Mouse (Mus musculus) heart, embryonic 12.5 days (tissue): Measurements from ENCODE around the gene Ctf1. TPM values are rescaled to one million over a fixed set of nuclear protein-coding genes. Genes with fewer than 3 reads are reported as not detected.

ENCODE experiments used
- ATAC-seq: fragments of 200-750 bp; cut with Nextera tagmentation; 2 replicates; pipeline ENCODE4 v1.8.0; 2017; ENCODE audit warnings: moderate TSS enrichment, moderate library complexity; ENCODE audit not compliant: insufficient number of reproducible peaks, low FRiP score
- H3K27ac ChIP-seq: fragments of 300-500 bp; sonication (generic); 2 replicates; pipeline ENCODE4 v1.5.1; 2016; ENCODE audit warnings: mild to moderate bottlenecking, moderate library complexity; ENCODE audit not compliant: poor library complexity, severe bottlenecking
- H3K27me3 ChIP-seq: fragments of 300-500 bp; sonication (generic); replicated peaks from 2 replicates; pipeline ENCODE4 v1.6.1; 2016; ENCODE audit warnings: mild to moderate bottlenecking, moderate library complexity
- H3K36me3 ChIP-seq: fragments of 300-500 bp; sonication (generic); 2 replicates; pipeline ENCODE4 v1.6.1; 2016; ENCODE audit warnings: mild to moderate bottlenecking, moderate library complexity
- H3K4me1 ChIP-seq: fragments of 300-500 bp; sonication (generic); replicated peaks from 2 replicates; pipeline ENCODE4 v1.6.1; 2016; ENCODE audit warnings: mild to moderate bottlenecking
- H3K4me2 ChIP-seq: fragments of 300-500 bp; sonication (generic); 2 replicates; pipeline ENCODE4 v1.6.1; 2016; ENCODE audit warnings: mild to moderate bottlenecking, moderate library complexity
- H3K4me3 ChIP-seq: fragments of 300-500 bp; sonication (generic); 2 replicates; pipeline ENCODE4 v1.5.1; 2016; ENCODE audit warnings: mild to moderate bottlenecking
- H3K9ac ChIP-seq: fragments of 300-500 bp; sonication (generic); 2 replicates; pipeline ENCODE4 v1.6.1; 2016; ENCODE audit warnings: mild to moderate bottlenecking, moderate library complexity
- H3K9me3 ChIP-seq: fragments of 300-500 bp; sonication (generic); replicated peaks from 2 replicates; pipeline ENCODE4 v1.6.1; 2016; ENCODE audit warnings: mild to moderate bottlenecking, moderate library complexity
- WGBS: fragments of 180-500 bp; shearing (Covaris S2); methylation state at CpG from one replicate; pipeline ENCODE4 v1.1.7; 2016; 5-methylcytosine and 5-hydroxymethylcytosine counted together
- microRNA counts: library from miRNA; unstranded; fragments of <30 nt; microRNA quantifications from one replicate; lab custom pipeline; 2017
- microRNA-seq: library from miRNA; unstranded; fragments of <30 nt; microRNA quantifications from one replicate; pipeline ENCODE4, GENCODE M21; 2017
- polyA plus RNA-seq: library from polyadenylated mRNA; unstranded; fragments of >200 nt; fragmentation: Nextera tagmentation; extraction: Ambion mirVana; gene quantifications from 2 replicates; pipeline ENCODE4 v1.2.1, GENCODE M21; 2016

Gene Ctf1
- polyA plus RNA-seq, 1 experiment from 2014 or later, result 4.3 TPM

DNA sequence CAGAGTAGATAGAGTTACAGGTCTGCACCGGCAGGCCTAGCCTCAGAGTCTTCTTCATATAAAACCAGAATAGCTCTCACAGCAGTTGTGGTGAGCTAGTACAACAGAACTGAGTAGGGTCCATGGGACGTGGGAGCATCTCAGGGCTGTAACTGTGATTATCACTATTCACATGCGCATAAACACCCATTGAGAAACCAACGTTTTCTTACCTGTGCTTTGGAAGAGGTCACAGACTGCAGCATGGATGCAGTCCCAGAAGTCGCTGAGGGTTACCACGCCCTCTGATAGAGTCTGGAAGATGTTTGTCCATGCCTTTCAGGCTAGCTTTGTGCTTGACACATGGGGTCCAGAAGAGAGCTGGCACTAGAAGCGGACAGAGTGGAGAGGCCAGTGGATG, 41.2 kb downstream of the Ctf1 start:
- ATAC-seq, result no peak
- Histone ChIP-seq H3K4me1 (no peaks in the 10 kb centered on the region), H3K36me3 (peaks cover 90% of the 10 kb centered on the region), H3K9ac (no peak overlapping the region), H3K9me3 (no peaks in the 10 kb centered on the region), H3K27ac (no peak overlapping the region), H3K4me2 (no peak overlapping the region), H3K27me3 (peaks cover 66% of the 10 kb centered on the region), H3K4me3 (no peak overlapping the region)
- 83% methylated on average over 7 of the region's 7 CpGs for WGBS

DNA sequence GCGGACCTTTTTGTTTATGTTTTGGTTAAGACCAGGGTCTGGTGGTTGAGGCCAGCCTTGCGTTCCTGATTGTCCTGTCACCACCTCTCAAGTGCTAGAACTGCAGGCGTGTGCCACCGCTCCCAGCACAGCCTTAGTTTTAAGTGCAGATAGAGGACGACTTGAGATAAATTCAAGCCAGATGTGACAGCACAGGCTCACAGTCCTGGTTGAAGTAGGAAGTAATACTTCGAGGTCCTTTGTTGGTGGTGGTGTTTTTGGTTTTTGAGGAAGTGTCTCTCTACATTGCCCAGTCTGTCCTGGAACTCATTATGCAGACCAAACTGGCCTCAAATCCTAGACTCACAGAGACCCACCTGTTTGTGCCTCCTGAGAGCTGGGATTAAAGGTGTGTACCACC, 47.2 kb downstream of the Ctf1 start:
- Histone ChIP-seq H3K4me1 (peaks cover 12% of the 10 kb centered on the region), H3K27ac (no peak overlapping the region), H3K27me3 (peaks cover 47% of the 10 kb centered on the region), H3K9ac (no peak overlapping the region), H3K9me3 (no peaks in the 10 kb centered on the region), H3K36me3 (peaks cover 63% of the 10 kb centered on the region), H3K4me3 (no peak overlapping the region), H3K4me2 (peak overlapping the region; percentile 24; the same call in 1 of the 2 replicates)
- ATAC-seq, result no peak
- WGBS, result 9% methylated on average over 6 of the region's 6 CpGs

DNA sequence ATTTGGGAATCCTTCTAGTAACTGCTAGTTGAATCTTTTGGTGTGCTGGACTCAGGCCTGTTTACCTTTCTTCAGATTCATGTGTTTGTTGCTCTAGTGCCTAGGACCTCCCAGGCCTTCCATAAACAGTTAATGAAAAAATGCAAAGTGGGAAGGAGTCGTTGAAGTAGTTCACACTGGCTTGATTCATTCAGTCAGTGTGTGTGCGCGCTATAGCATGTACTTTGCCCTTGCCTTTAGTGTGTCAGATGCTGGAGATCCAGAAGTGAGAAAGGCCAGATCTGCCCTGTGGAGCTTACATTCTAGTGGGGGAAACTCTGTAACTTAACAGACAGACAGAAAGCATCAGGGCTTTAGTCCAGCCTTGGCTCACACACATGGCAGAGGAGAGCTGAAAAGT, 47.9 kb downstream of the Ctf1 start:
- H3K4me3 ChIP-seq, result no peak overlapping the region
- H3K9ac ChIP-seq, result no peak overlapping the region
- H3K27ac ChIP-seq, result no peak overlapping the region
- no peak overlapping the region for H3K4me2 ChIP-seq
- WGBS, result 74% methylated on average over 3 of the region's 3 CpGs
- H3K36me3 ChIP-seq, result peaks cover 60% of the 10 kb centered on the region
- peaks cover 12% of the 10 kb centered on the region for H3K4me1 ChIP-seq
- peaks cover 40% of the 10 kb centered on the region for H3K27me3 ChIP-seq
- ATAC-seq, result no peak
- no peaks in the 10 kb centered on the region for H3K9me3 ChIP-seq

DNA sequence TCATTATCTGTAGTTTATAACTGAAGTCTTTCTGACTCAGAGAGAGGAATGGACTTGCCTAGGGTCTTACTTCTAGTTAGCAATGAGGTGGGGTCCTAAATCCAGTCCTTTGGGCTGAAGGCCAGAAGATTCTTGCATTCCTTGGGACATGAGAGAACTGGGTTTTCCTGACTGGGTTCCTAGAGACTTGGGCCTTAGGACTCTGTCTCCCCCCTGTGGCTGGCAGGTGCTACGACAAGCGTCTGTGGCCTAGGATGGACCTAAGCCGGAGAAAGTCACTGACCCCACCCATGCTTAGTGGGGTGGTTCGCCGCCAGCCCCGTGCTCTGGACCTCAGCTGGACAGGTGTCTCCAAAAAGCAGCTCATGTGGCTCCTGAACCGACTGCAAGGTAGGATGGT, 48.5 kb downstream of the Ctf1 start:
- no peak overlapping the region for H3K4me2 ChIP-seq
- H3K27ac ChIP-seq, result no peak overlapping the region
- no peaks in the 10 kb centered on the region for H3K9me3 ChIP-seq
- ATAC-seq, result peak; percentile 54; the same call in 1 of the 2 replicates
- H3K4me1 ChIP-seq, result peaks cover 12% of the 10 kb centered on the region
- no peak overlapping the region for H3K4me3 ChIP-seq
- peaks cover 34% of the 10 kb centered on the region for H3K27me3 ChIP-seq
- 32% methylated on average over 7 of the region's 7 CpGs for WGBS
- no peak overlapping the region for H3K9ac ChIP-seq
- H3K36me3 ChIP-seq, result peaks cover 62% of the 10 kb centered on the region

GRCm38 (mm10) chr7:127763642-127764041, 51.1 kb downstream of the Ctf1 start:
- Histone ChIP-seq H3K36me3 (peaks cover 63% of the 10 kb centered on the region), H3K27ac (no peak overlapping the region)
- 88% methylated on average over 4 of the region's 4 CpGs for WGBS

DNA sequence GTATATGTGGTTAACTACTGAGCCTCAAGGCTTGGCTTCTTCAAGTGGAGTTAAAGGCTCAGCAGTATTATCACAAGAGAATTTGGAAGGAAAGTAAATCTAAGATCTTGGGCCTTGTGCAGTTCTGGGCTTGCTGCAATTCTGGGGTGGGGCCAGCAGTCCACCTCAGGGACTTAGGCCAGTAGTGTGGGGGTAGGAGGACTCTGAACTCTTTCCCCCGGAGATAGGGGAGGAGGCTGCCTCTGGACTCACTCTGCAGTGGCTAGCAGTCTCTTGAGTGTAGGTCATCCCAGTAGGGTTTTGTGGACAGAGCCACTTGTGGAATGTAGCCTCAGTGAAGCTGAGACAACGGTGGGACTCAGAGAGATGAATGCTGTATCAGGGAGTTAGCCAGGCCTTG, 53.2 kb downstream of the Ctf1 start:
- Histone ChIP-seq H3K27ac (no peak overlapping the region), H3K4me2 (no peak overlapping the region), H3K9ac (no peak overlapping the region), H3K27me3 (peaks cover 10% of the 10 kb centered on the region), H3K9me3 (no peaks in the 10 kb centered on the region), H3K36me3 (peaks cover 61% of the 10 kb centered on the region), H3K4me3 (no peak overlapping the region), H3K4me1 (peaks cover 17% of the 10 kb centered on the region)
- no peak for ATAC-seq
- 73% methylated on average over 2 of the region's 2 CpGs for WGBS

More at GRCm38 (mm10) chr7:127763642-127764041, 51.1 kb downstream of the Ctf1 start:
- Histone ChIP-seq H3K9me3 (no peaks in the 10 kb centered on the region), H3K27me3 (peaks cover 8% of the 10 kb centered on the region), H3K4me1 (peaks cover 12% of the 10 kb centered on the region), H3K4me3 (no peak overlapping the region), H3K9ac (no peak overlapping the region), H3K4me2 (no peak overlapping the region)
- no peak for ATAC-seq

GRCm38 (mm10) chr7:127766851-127767609, 54.5 kb downstream of the Ctf1 start:
- 68% methylated on average over 17 of the region's 17 CpGs for WGBS
- H3K9ac ChIP-seq, result no peak overlapping the region
- peak overlapping the region; percentile 6; the same call in 1 of the 2 replicates for H3K4me2 ChIP-seq
- H3K4me3 ChIP-seq, result no peak overlapping the region
- H3K9me3 ChIP-seq, result no peaks in the 10 kb centered on the region
- peaks cover 54% of the 10 kb centered on the region for H3K36me3 ChIP-seq
- H3K4me1 ChIP-seq, result peaks cover 24% of the 10 kb centered on the region
- peaks cover 8% of the 10 kb centered on the region for H3K27me3 ChIP-seq
- H3K27ac ChIP-seq, result 0 out of 2 replicates have a peak overlapping the region, but pooled peaks have one; percentile 21
- peak; percentile 53 for ATAC-seq

MicroRNAs encoded within 50 kb of the gene (microRNA counts, 519-probe panel; counts per million panel counts)
- not detected for microRNA mmu-miR-762 (lab: Ali Mortazavi, UCI)

Small RNAs within 50 kb of the gene (microRNA-seq; reads per million reads assigned to microRNA genes)
- not detected for gene Mir762

Other genes starting within 250 kb of the Ctf1 start
- gene Fbrs, start 233.5 kb upstream of the Ctf1 start, polyA plus RNA-seq, result 8.4 and 9.9 TPM in 2 replicates
- gene Srcap, start 200.8 kb upstream of the Ctf1 start, polyA plus RNA-seq, result 51.8 and 54.3 TPM in 2 replicates
- 8.5 and 9.1 TPM in 2 replicates for gene Gm42715, start 193.2 kb upstream of the Ctf1 start, polyA plus RNA-seq
- gene Tmem265, start 151.3 kb upstream of the Ctf1 start, polyA plus RNA-seq, result 1.4 and 3.1 TPM in 2 replicates
- 34.1 and 35.9 TPM in 2 replicates for gene Phkg2, start 139.4 kb upstream of the Ctf1 start, polyA plus RNA-seq
- 8.7 and 9.8 TPM in 2 replicates for gene Ccdc189, start 124.1 kb upstream of the Ctf1 start, polyA plus RNA-seq
- 38.8 and 40.0 TPM in 2 replicates for gene Rnf40, start 124.0 kb upstream of the Ctf1 start, polyA plus RNA-seq
- gene Zfp629, start 96.9 kb upstream of the Ctf1 start, polyA plus RNA-seq, result 12.7 and 13.7 TPM in 2 replicates
- gene Bcl7c, start 3.8 kb upstream of the Ctf1 start, polyA plus RNA-seq, result 43.3 and 49.5 TPM in 2 replicates
- gene Ctf2, start 19.4 kb downstream of the Ctf1 start, polyA plus RNA-seq, result 0.10 TPM in 1 of 2 replicates, not detected in the other
- 3.4 and 3.7 TPM in 2 replicates for gene Fbxl19, start 31.8 kb downstream of the Ctf1 start, polyA plus RNA-seq
- 13.3 and 14.6 TPM in 2 replicates for gene Orai3, start 57.1 kb downstream of the Ctf1 start, polyA plus RNA-seq
- gene Setd1a, start 63.9 kb downstream of the Ctf1 start, polyA plus RNA-seq, result 12.1 and 14.6 TPM in 2 replicates
- gene Gm49388, start 72.9 kb downstream of the Ctf1 start, polyA plus RNA-seq, result not detected in 2 replicates
- 19.0 and 21.1 TPM in 2 replicates for gene Hsd3b7, start 87.9 kb downstream of the Ctf1 start, polyA plus RNA-seq
- 44.7 and 47.4 TPM in 2 replicates for gene Stx4a, start 111.6 kb downstream of the Ctf1 start, polyA plus RNA-seq
- 1.5 and 2.2 TPM in 2 replicates for gene Stx1b, start 111.8 kb downstream of the Ctf1 start, polyA plus RNA-seq
- 11.5 and 12.9 TPM in 2 replicates for gene Zfp646, start 163.5 kb downstream of the Ctf1 start, polyA plus RNA-seq
- 11.4 and 13.0 TPM in 2 replicates for gene Zfp668, start 164.1 kb downstream of the Ctf1 start, polyA plus RNA-seq
- 1.5 and 1.7 TPM in 2 replicates for gene Prss53, start 178.2 kb downstream of the Ctf1 start, polyA plus RNA-seq
- gene Gm21974, start 182.7 kb downstream of the Ctf1 start, polyA plus RNA-seq, result not detected in 2 replicates
- 86.6 and 106 TPM in 2 replicates for gene Vkorc1, start 182.9 kb downstream of the Ctf1 start, polyA plus RNA-seq
- 129 and 142 TPM in 2 replicates for gene Bckdk, start 191.3 kb downstream of the Ctf1 start, polyA plus RNA-seq
- gene Kat8, start 199.8 kb downstream of the Ctf1 start, polyA plus RNA-seq, result 27.5 and 29.0 TPM in 2 replicates
- 0.59 and 0.96 TPM in 2 replicates for gene Prss8, start 217.4 kb downstream of the Ctf1 start, polyA plus RNA-seq
- 8.3 and 10.0 TPM in 2 replicates for gene Prss36, start 234.0 kb downstream of the Ctf1 start, polyA plus RNA-seq